Comparison of ENCODE assay signal across 9 mouse cellular contexts in genomic region chr7:28932421-28933041, GRCm38 (mm10). TPM values are rescaled to one million over a fixed set of nuclear protein-coding genes. Genes with fewer than 3 reads are reported as not detected.
A peak's percentile ranks its signal among the peaks of the same experiment; 100 is the strongest.
DNase-seq lines count a peak whose midpoint lies in the region; ATAC-seq and TF ChIP-seq lines count a peak whose summit lies in the region.
"Had no signal": no experiment of that assay in that cellular context is flagged by ENCODE, and none has a peak within 500 bp of the region (broad histone marks: within the 10 kb centered on the region; RNA-seq: fewer than 3 reads in every experiment).

No protein-coding gene starts in this region.

- H3K4me2 ChIP-seq in embryonic facial prominence, embryonic 14.5 days (ENCODE audit: low read depth, low read length) = no peak overlapping the region
- H3K4me2 ChIP-seq in heart, embryonic 12.5 days = no peak overlapping the region; the same call in 1 of the 2 replicates
- no peak overlapping the region for H3K4me2 ChIP-seq in liver, postnatal 0 days (ENCODE audit: low read depth, low read length)
- H3K4me2 ChIP-seq: limb, embryonic 12.5 days had no signal

- 0 out of 2 replicates have a peak, but pooled peaks cover 8% of the 10 kb centered on the region for H3K36me3 ChIP-seq in embryonic facial prominence, embryonic 14.5 days (ENCODE audit: control insufficient read depth, insufficient read depth, low read length)
- peaks cover 61% of the 10 kb centered on the region for H3K36me3 ChIP-seq in embryonic facial prominence, embryonic 10.5 days (replicated peaks)
- peaks cover 18% of the 10 kb centered on the region for H3K36me3 ChIP-seq in heart, embryonic 12.5 days
- H3K36me3 ChIP-seq in liver, postnatal 0 days (replicated peaks; ENCODE audit: insufficient read depth, low read length) = peaks cover 9% of the 10 kb centered on the region; the same call in 1 of the 2 replicates

- 66% methylated on average over 6 of the region's 6 CpGs for WGBS in embryonic facial prominence, embryonic 14.5 days
- 76% methylated on average over 6 of the region's 6 CpGs for WGBS in embryonic facial prominence, embryonic 10.5 days
- 54% methylated on average over 6 of the region's 6 CpGs for WGBS in heart, embryonic 12.5 days
- 67% methylated on average over 6 of the region's 6 CpGs for WGBS in liver, postnatal 0 days (ENCODE audit: insufficient replicate concordance)
- WGBS in cerebellum, adult 2 months = 91% methylated on average over 6 of the region's 6 CpGs

- no peak for TF ChIP-seq EP300 in liver, postnatal 0 days (IDR thresholded peaks at IDR 0.05; ENCODE audit: low read depth)

- no peaks in the 10 kb centered on the region for H3K9me3 ChIP-seq in embryonic facial prominence, embryonic 14.5 days (ENCODE audit: control insufficient read depth, low read length)
- no peaks in the 10 kb centered on the region for H3K9me3 ChIP-seq in embryonic facial prominence, embryonic 10.5 days
- H3K9me3 ChIP-seq in heart, embryonic 12.5 days (replicated peaks) = no peaks in the 10 kb centered on the region
- no peaks in the 10 kb centered on the region for H3K9me3 ChIP-seq in liver, postnatal 0 days (ENCODE audit: low read length)
- H3K9me3 ChIP-seq: limb, embryonic 12.5 days had no signal

- TF ChIP-seq POLR2A in cerebellum, adult 2 months (IDR thresholded peaks at IDR 0.05; ENCODE audit: borderline replicate concordance, insufficient read depth, low read length) = no peak

- peaks cover 29% of the 10 kb centered on the region for H3K4me1 ChIP-seq in embryonic facial prominence, embryonic 14.5 days (ENCODE audit: control insufficient read depth, insufficient read depth, low read length)
- peaks cover 73% of the 10 kb centered on the region for H3K4me1 ChIP-seq in embryonic facial prominence, embryonic 10.5 days
- H3K4me1 ChIP-seq in heart, embryonic 12.5 days (replicated peaks) = peaks cover 83% of the 10 kb centered on the region
- H3K4me1 ChIP-seq in liver, postnatal 0 days (ENCODE audit: insufficient read depth) = peaks cover 60% of the 10 kb centered on the region
- H3K4me1 ChIP-seq in cerebellum, adult 2 months (ENCODE audit: control insufficient read depth, insufficient read depth, low read length) = peaks cover 38% of the 10 kb centered on the region

- peak; percentile 57 for DNase-seq in embryonic facial prominence, embryonic 14.5 days (ENCODE audit: low spot score)
- no peak for DNase-seq in embryonic facial prominence, embryonic 10.5 days (ENCODE audit: low spot score)
- peak; percentile 32 for DNase-seq in A20 (ENCODE audit: low read depth, low spot score)
- peak; percentile 68 for DNase-seq in liver, postnatal 0 days
- no peak for DNase-seq in cerebellum, adult 11-12 months
- DNase-seq in left cerebral cortex, adult 9 months (ENCODE audit: low spot score in 2 of 2) = no peak
- no peak for DNase-seq in cerebellum, adult 2 months

- TF ChIP-seq CTCF in liver, postnatal 0 days (IDR thresholded peaks at IDR 0.05; ENCODE audit: low read depth) = no peak
- TF ChIP-seq CTCF in cerebellum, adult 2 months (IDR thresholded peaks at IDR 0.05; ENCODE audit: borderline replicate concordance, insufficient read depth, low read depth, low read length) = no peak

- ATAC-seq in embryonic facial prominence, embryonic 14.5 days (ENCODE audit: low read depth) = 0 out of 2 replicates have a peak, but pooled peaks have one; percentile 20
- no peak for ATAC-seq in heart, embryonic 12.5 days (ENCODE audit: insufficient number of reproducible peaks, low FRiP score)
- no peak for ATAC-seq in liver, postnatal 0 days

- H3K4me3 ChIP-seq in embryonic facial prominence, embryonic 14.5 days (ENCODE audit: low read depth, low read length) = no peak overlapping the region
- no peak overlapping the region for H3K4me3 ChIP-seq in embryonic facial prominence, embryonic 10.5 days
- no peak overlapping the region for H3K4me3 ChIP-seq in heart, embryonic 12.5 days
- no peak overlapping the region for H3K4me3 ChIP-seq in liver, postnatal 0 days (ENCODE audit: low read depth, low read length)
- H3K4me3 ChIP-seq in cerebellum, adult 2 months (replicated peaks; ENCODE audit: insufficient read depth, low read depth, low read length) = no peak overlapping the region
- H3K4me3 ChIP-seq: limb, embryonic 12.5 days had no signal

- H3K9ac ChIP-seq in embryonic facial prominence, embryonic 14.5 days (ENCODE audit: low read depth, low read length) = no peak overlapping the region
- H3K9ac ChIP-seq in heart, embryonic 12.5 days = no peak overlapping the region
- no peak overlapping the region for H3K9ac ChIP-seq in liver, postnatal 0 days (replicated peaks)

- H3K27me3 ChIP-seq in embryonic facial prominence, embryonic 14.5 days (replicated peaks; ENCODE audit: control insufficient read depth, insufficient read depth, low read length) = no peaks in the 10 kb centered on the region
- no peaks in the 10 kb centered on the region for H3K27me3 ChIP-seq in embryonic facial prominence, embryonic 10.5 days (replicated peaks; ENCODE audit: low read depth, poor library complexity, severe bottlenecking)
- H3K27me3 ChIP-seq in heart, embryonic 12.5 days (replicated peaks) = no peaks in the 10 kb centered on the region
- no peaks in the 10 kb centered on the region for H3K27me3 ChIP-seq in liver, postnatal 0 days (ENCODE audit: insufficient read depth, low read length)
- no peaks in the 10 kb centered on the region for H3K27me3 ChIP-seq in cerebellum, adult 2 months (ENCODE audit: control insufficient read depth, insufficient read depth, low read length)
- H3K27me3 ChIP-seq: limb, embryonic 12.5 days had no signal

- no peak overlapping the region for H3K27ac ChIP-seq in embryonic facial prominence, embryonic 14.5 days (replicated peaks; ENCODE audit: low read depth, low read length)
- no peak overlapping the region for H3K27ac ChIP-seq in embryonic facial prominence, embryonic 10.5 days (replicated peaks)
- H3K27ac ChIP-seq in heart, embryonic 12.5 days (ENCODE audit: poor library complexity, severe bottlenecking) = peak overlapping the region; percentile 65
- peak overlapping the region; percentile 39; the same call in 1 of the 2 replicates for H3K27ac ChIP-seq in liver, postnatal 0 days (ENCODE audit: low read depth)
- H3K27ac ChIP-seq in cerebellum, adult 2 months (ENCODE audit: insufficient read depth, low read length) = no peak overlapping the region

RNA-seq across cellular contexts. Expression of gene Actn4, which starts 29.6 kb away (rescaled TPM):
- polyA plus RNA-seq in embryonic facial prominence, embryonic 14.5 days (2014; fragmentation: Nextera tagmentation; extraction: Ambion mirVana) = 256 and 280 TPM in 2 replicates
- polyA plus RNA-seq in embryonic facial prominence, embryonic 10.5 days (2016; fragmentation: Nextera tagmentation; extraction: Ambion mirVana) = 260 and 269 TPM in 2 replicates
- 317 and 318 TPM in 2 replicates for polyA plus RNA-seq in heart, embryonic 12.5 days (2016; fragmentation: Nextera tagmentation; extraction: Ambion mirVana)
- polyA plus RNA-seq in liver, postnatal 0 days (2015; fragmentation: Nextera tagmentation; extraction: Ambion mirVana) = 76.3 and 81.2 TPM in 2 replicates
- polyA plus RNA-seq in cerebellum, adult 2 months (2012; rRNA removed) = 129 and 135 TPM in 2 replicates

RNA-seq across cellular contexts. Expression of gene Eif3k, which starts 49.1 kb away (rescaled TPM):
- 403 and 404 TPM in 2 replicates for polyA plus RNA-seq in embryonic facial prominence, embryonic 14.5 days (2014; fragmentation: Nextera tagmentation; extraction: Ambion mirVana)
- 444 and 454 TPM in 2 replicates for polyA plus RNA-seq in embryonic facial prominence, embryonic 10.5 days (2016; fragmentation: Nextera tagmentation; extraction: Ambion mirVana)
- polyA plus RNA-seq in heart, embryonic 12.5 days (2016; fragmentation: Nextera tagmentation; extraction: Ambion mirVana) = 254 and 255 TPM in 2 replicates
- polyA plus RNA-seq in liver, postnatal 0 days (2015; fragmentation: Nextera tagmentation; extraction: Ambion mirVana) = 162 and 166 TPM in 2 replicates
- polyA plus RNA-seq in cerebellum, adult 2 months (2012; rRNA removed) = 322 and 331 TPM in 2 replicates

RNA-seq across cellular contexts. Expression of gene Map4k1, which starts 49.3 kb away (rescaled TPM):
- 7.2 and 8.7 TPM in 2 replicates for polyA plus RNA-seq in embryonic facial prominence, embryonic 14.5 days (2014; fragmentation: Nextera tagmentation; extraction: Ambion mirVana)
- polyA plus RNA-seq in embryonic facial prominence, embryonic 10.5 days (2016; fragmentation: Nextera tagmentation; extraction: Ambion mirVana) = 11.6 and 14.4 TPM in 2 replicates
- 5.8 and 6.5 TPM in 2 replicates for polyA plus RNA-seq in heart, embryonic 12.5 days (2016; fragmentation: Nextera tagmentation; extraction: Ambion mirVana)
- 11.9 and 16.5 TPM in 2 replicates for polyA plus RNA-seq in liver, postnatal 0 days (2015; fragmentation: Nextera tagmentation; extraction: Ambion mirVana)
- 1.2 and 1.3 TPM in 2 replicates for polyA plus RNA-seq in cerebellum, adult 2 months (2012; rRNA removed)

RNA-seq across cellular contexts. Expression of gene Capn12, which starts 51.3 kb away (rescaled TPM):
- 0.58 and 0.72 TPM in 2 replicates for polyA plus RNA-seq in embryonic facial prominence, embryonic 14.5 days (2014; fragmentation: Nextera tagmentation; extraction: Ambion mirVana)
- polyA plus RNA-seq in embryonic facial prominence, embryonic 10.5 days (2016; fragmentation: Nextera tagmentation; extraction: Ambion mirVana) = 0.44 and 0.55 TPM in 2 replicates
- polyA plus RNA-seq in heart, embryonic 12.5 days (2016; fragmentation: Nextera tagmentation; extraction: Ambion mirVana) = 0.17 and 0.27 TPM in 2 replicates
- 0.09 and 0.23 TPM in 2 replicates for polyA plus RNA-seq in liver, postnatal 0 days (2015; fragmentation: Nextera tagmentation; extraction: Ambion mirVana)
- 0.41 and 0.46 TPM in 2 replicates for polyA plus RNA-seq in cerebellum, adult 2 months (2012; rRNA removed)

Comparison
In these comparisons a context has a peak if more than half of its experiments do, and no peak if none do; other contexts are left out.
1. DNase-seq: peak in embryonic facial prominence, embryonic 14.5 days (single experiment), A20 (single experiment) and liver, postnatal 0 days (single experiment); none in embryonic facial prominence, embryonic 10.5 days (single experiment), cerebellum, adult 11-12 months (single experiment), left cerebral cortex, adult 9 months (0 of 2) and cerebellum, adult 2 months (0 of 2).
2. H3K27ac ChIP-seq: peak in heart, embryonic 12.5 days (single experiment) and liver, postnatal 0 days (single experiment); none in embryonic facial prominence, embryonic 14.5 days (single experiment), embryonic facial prominence, embryonic 10.5 days (single experiment) and cerebellum, adult 2 months (single experiment).